Mouse (Mus musculus): ENCODE results near the gene Mpped2.

The Mpped2 gene

DNA sequence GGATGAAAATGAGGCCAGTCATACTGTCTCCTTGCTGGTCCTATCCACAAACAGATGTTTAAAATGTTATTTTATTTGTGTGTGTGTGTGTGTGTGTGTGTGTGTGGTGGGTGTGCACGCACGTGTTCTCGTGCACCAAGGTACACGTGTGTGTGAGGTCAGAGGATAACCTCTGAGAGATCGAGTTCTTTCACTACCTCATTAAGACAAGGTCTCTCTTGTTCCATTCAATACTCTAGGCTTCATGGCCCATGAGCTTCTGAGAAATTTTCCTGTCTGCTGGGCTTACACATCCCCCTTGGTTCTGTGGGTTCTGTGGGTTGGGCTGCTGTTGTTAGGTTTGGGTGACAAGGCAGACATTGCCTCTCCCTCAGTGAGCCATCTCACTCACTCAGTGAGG lies 12.6 kb downstream of the Mpped2 start:
- DNase-seq (ENCODE audit: low read depth), result no peak

DNA sequence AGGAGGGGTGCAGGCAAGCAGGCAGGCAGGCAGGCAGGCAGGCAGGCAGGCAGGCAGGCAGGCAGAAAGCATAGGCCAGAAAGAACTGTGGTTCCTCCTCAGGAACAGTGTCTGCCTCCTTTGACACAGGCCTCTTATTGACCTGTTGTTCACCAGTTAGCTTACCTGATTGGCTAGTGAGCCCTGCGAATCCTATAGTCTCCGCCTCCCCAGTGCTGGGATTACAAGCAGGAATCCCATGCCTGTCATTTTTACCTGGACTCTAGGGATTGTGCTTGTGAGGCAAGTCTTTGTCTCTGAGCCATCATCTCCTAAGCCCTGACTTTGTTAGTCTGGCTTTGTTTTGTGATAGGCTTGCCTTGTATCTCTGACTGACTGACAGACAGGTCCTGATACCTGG lies 14.1 kb downstream of the Mpped2 start:
- DNase-seq (ENCODE audit: low read depth), result no peak

DNA sequence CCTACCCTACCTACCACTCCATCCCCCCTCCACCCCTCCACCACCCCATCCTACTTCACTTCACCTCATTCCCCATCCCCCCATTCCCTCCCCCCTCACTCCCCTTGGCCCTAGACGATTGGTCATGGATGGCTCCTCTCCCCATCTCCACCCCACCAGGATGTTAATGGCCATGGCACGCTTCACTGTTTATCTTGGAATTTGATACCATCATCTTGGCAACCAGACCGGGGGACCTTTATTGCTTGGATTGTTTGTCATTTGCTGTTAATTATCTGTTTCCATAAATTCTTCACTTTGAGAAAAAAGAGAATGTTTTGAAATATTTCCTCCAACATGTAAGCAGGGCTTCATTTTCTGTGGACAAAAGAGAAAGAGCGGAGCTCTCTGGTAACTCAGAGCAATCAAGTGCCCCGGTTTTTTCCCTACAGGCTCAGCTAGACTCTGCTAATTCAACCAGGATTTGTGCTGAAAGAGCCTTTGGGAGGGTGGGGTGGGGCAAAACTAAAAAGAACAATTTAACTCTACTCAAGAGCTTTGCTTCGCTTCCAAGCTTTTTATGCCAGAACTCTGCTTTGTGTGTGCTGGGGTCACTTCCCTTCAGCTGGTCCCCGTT lies 17.9 kb downstream of the Mpped2 start:
- no peak for DNase-seq (ENCODE audit: low read depth)

DNA sequence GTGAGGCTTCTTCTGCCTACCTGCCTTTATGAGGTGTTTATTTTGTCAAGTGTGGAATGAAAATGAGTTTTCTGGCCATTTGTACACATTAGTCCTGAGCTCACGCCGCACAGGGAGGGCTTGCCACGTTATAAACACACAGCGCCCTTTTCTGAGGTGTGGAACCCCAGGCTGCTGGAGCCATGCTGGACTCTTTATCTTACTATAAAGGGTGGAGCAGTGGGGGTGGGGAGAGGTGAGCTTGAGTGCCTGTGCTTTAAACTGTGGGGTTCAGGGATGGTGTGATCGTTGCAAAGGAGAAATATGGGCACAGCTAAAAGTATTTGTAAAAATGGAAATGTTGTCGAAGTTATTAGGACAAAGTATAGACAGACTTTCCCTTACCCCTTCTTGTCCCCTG lies 18.4 kb downstream of the Mpped2 start:
- no peak for DNase-seq (ENCODE audit: low read depth)

DNA sequence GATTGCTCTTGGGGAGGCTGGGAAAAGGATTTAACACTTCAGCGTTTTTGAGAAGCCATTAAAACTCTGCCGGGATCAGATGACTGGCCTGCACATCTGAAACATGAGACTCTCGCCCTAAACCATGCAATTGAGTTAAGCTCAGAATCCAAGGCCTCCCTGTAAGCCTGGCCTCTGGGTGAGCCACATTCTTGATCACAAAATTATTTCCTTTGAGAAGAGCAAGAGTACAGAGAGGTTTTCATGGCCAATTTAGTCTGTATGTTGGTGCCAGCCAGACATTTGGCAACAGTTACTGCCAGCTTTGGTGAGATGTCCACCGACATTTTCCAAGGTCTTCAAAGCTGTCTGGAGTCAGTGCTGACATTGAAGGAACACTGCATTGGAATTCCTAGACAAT lies 20.1 kb downstream of the Mpped2 start:
- no peak for DNase-seq (ENCODE audit: low read depth)

DNA sequence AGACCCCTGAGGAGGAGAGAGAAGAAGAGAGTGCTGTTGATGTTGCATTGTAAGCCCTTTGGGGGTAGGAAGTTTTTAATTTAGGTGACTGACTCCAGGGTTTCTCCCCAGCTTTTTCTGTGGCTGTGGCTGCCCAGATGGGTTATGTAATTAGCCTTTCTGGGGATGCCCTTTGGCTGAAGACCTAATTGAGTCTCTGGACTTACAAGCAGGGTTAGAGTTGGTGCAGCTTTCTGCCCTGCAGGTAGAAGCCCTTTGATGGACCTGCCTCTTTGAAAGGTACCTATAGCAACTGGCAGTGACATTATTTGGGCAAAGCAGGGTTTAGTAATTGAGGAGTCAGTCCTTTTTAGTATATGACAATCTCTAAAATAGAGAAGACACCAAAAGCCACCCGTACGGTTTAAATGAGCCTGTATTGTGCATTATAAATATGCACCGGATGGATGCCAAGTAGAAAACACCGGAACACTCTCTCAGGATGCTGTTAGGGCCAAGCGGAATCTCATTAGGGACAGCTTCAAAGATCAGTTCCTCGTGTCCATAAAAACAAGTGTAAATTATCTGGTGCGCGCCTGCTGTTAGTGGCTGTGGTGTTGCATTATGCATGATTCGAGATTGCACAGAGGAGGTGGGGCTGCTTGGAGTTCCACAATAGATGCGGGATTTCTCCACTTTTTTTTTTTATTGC lies 22.8 kb downstream of the Mpped2 start:
- no peak for DNase-seq (ENCODE audit: low read depth)

DNA sequence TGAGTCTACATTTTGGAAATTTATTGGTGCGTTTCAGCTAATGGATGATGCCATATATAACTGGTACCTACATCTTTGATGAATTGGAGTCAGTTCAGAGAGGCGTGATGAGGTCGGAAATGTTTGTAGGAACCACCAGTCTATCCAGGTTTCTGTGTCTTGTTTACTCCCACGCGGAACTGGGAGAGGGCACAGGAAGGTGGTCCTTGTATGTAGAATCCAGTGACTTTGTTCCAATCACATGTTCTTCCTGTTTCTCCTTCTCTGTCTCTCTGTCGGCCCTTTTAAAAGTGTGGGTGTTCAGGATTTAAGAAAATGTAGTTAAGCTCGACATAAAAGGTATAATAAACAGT lies 23.3 kb downstream of the Mpped2 start:
- DNase-seq (ENCODE audit: low read depth), result no peak

DNA sequence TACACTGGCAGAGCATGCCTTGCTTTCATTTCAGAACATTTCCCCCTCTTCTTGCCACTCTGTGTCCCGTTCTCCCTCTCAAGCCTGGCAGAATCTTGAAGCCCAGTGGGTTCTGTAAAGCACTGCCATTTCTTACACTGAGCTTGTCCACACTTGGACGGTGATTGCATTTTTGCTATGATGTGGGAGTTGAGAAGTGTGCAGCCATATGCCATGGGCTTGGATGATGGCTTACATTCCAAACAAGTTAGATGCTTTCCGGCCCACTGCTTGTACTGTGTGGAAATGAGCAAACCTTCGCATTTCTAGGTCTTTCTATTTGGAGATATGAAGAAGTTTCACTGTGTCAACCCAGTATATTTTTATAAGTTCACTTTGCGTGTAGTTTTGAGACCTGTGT lies 25.8 kb downstream of the Mpped2 start:
- DNase-seq (ENCODE audit: low read depth), result no peak

DNA sequence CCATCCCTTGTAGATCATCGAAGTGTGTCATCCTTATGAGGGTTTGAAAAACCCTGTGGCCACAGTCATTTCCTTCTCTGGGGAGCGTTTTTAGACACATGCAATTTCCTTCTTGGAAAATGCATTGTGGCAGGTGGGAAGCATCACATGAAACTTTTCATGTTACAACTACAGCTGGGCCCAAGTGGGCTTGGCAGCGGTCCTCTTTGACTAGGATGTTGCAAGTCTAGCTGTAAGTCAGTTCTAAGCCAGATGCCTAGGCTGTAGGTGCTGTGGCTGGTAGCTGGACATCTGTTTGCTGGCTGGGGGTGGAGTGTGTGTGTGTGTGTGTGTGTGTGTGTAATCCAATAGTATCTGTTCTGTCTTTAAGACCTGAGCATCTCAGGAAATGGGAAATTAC lies 26.4 kb downstream of the Mpped2 start:
- DNase-seq (ENCODE audit: low read depth), result no peak

DNA sequence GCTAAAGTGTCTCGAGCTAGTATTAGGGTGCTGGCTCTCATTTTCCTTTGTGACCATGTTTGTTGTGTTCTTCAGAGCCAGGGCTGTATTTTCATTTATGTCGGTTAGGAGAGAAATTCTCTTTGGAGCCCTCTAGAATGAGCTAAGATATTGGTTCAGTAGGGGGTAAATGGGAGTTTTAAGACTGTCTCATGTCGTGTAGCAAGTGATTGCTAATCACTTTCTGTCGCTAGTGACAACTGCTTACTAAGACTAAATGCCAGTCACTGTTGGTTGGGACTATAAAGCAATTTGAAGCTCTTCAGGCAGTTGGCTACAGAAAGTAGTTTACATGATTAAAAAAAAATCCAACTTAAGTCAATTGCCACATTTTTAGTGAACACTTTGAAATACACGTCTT lies 27.6 kb downstream of the Mpped2 start:
- DNase-seq (ENCODE audit: low read depth), result no peak

DNA sequence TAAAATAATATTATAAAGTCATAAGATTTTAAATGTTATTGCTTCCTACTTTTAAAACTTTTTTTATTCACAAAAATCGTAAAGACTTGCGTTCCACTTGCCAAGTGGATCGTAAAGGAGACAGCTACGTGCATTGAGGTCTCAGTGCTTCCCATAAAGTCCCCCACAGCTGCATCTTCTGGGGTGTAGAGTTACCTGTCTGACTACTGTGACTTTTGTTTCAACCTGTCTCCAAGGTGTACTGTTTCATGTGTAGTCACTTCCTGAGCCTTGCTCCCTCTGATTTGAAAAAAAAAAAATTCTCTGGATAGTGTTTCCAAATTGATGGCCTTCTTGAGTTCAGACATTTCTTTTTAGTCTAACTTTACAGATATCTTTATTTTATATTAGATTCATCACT lies 29.0 kb downstream of the Mpped2 start:
- no peak for DNase-seq (ENCODE audit: low read depth)

DNA sequence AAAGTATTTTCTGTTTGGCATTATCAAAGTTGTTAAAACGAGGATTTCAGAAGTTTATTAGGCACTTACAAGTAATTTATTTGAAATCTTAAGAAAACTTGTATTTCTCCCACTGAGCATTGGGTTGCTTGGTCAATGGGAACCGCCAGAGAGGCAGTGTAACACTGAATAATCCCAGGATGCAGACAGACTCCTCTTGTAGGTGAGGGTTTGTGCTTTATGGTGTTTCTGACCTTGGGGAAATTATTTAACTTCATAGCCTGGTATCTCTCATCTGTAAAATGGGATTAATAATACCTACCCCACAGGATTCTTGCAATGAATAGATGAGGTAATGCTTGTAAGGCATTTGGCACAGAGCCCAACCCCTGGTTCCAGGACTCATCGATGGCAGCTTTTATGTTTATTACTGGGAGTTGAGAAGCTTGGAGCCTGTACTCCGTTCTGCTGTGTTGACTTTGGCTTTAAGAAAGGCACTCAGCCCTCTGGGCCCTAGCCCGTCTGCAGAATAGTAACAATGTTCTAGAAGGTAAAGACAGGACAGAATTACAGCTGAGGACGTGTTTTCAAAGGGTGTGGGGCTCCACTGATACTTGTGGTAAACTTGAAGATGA lies 37.0 kb downstream of the Mpped2 start:
- DNase-seq (ENCODE audit: low read depth), result no peak

DNA sequence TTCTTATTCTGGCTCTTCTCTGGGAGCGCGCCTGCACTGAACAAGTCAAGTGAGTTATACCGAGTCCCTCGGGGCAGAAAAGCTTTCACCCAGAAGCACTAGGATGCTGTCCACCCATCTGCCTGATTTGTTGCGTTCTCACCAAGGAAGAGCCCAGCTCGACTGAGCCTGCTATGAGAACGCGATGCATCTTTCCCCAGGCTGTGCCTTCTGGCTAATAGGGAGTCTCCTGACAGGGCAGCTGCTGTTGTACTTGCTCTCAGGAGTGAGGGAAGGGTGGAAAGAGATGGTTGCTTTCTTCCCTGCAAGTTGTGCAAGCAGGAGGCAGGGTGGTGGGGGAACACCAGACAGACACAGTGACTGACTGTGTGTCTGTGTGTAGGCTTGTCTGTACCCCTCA lies 37.5 kb downstream of the Mpped2 start:
- DNase-seq (ENCODE audit: low read depth), result no peak

DNA sequence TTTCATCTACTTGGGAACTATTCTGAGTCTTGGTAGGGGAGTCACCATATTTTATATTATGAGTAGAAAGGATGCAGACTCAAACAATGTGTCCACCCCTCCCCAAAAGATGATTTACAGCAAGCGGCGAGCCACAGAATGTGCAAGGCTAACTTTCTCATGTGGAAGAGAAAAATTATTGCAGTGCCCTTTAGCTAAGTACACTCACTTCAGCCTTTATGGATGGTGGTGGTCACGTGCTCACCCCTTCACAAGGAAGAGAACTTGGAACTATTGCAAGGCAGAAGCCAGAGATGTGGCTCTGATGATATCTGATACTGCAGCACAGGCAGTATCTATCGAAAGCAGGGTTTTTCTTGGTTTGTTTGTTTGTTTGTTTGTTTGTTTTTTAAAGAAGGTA lies 38.4 kb downstream of the Mpped2 start:
- no peak for DNase-seq (ENCODE audit: low read depth)

DNA sequence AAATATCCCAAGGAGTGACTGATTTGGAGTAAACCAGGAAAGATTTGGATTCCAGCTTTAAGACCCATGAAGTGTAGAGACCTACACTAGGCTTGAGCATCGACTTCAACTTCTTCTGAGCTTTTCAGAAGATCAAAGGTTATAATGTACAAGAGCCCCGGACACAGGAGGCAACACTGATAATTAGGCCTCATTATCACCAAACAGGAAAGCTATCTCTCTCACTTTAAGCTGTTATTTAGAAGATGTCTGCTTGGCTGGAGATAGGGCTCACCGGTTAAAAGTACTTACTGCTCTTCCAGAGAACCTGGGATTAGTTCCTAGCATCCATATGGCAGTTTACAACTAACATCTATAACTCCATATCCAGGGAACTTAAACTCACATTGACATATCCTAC lies 39.1 kb downstream of the Mpped2 start:
- DNase-seq (ENCODE audit: low read depth), result no peak

DNA sequence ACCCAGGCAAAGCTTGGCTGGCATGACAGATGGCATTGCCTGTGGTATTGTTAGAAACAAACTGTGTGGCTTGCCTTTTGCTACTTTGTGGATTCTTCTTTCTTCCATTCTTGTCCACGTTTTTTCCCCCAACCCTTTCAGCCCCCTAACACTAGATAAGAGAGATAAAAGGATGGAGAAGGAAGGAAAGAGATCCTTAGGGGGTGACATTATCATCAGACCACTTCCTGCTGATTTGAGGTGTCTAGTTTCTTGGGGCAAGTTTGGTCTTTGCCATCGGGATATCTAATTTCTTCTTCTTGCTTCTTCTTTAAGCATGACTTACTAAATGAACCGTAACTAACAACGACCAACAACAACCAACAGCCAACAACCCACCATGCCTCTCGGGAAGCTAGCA lies 40.3 kb downstream of the Mpped2 start:
- no peak for DNase-seq (ENCODE audit: low read depth)

DNA sequence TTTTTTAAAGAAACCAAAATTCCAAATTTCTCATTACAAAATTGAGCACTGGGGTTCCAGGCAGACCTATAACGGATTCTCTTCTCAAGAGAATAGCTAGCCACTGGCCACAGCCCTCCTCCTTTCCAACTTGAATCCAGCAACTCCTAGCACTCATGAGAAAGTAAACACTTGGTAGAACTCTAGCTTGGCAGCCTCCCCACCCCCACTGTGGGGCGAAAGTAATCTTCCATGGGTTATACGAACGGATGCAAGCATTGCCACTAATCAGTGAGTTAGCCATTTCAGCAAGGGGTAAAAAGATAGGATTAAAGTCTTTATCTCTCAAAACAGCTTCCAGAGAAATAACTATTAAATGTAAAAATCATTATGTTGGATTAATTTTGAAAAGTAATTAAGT lies 40.9 kb downstream of the Mpped2 start:
- no peak for DNase-seq (ENCODE audit: low read depth)

DNA sequence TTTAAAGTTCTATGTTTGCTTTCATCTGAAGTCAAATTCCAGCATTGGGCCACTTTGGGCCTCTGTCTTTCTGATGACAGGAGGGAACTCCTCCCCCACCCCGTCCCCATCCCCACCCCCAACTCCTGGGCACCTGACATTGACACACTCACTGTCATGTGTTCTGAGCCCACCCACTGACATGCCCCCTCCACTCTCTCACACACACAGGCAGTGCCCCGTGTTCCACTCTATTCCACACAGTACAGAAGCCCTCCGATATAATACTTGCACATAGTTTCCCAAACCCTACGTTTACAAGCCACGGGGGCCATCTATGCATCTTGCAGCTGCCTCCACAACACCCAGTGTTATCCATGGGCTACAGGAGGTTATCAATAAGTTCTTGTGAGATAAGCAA lies 42.1 kb downstream of the Mpped2 start:
- DNase-seq (ENCODE audit: low read depth), result no peak

DNA sequence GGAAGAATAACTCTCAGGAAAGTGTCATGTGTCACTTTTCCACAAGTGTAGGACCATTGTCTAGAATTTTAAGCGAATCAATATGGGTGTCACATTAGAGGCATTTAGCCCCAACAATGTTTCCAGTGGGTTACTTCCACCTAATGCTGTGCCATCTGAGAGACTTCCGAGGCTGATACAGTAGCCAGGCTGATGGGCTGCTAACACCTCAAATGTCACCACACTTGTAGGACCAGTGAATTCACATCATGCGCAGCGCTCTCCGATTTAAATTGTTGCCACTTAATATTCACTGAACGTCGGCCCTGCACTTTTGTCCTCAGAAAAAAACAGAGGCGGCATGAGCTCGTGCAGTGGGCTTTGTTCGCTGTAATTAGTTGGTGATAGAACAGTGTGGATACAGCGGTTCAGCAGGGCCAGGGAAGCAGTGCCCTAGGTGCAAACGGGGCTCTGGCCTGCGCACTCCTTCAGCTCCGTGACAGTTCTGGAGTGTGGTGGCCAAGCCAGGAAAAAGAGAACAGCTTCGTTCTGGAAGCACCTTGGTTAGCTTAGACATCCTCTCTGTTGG lies 42.8 kb downstream of the Mpped2 start:
- DNase-seq (ENCODE audit: low read depth), result no peak

DNA sequence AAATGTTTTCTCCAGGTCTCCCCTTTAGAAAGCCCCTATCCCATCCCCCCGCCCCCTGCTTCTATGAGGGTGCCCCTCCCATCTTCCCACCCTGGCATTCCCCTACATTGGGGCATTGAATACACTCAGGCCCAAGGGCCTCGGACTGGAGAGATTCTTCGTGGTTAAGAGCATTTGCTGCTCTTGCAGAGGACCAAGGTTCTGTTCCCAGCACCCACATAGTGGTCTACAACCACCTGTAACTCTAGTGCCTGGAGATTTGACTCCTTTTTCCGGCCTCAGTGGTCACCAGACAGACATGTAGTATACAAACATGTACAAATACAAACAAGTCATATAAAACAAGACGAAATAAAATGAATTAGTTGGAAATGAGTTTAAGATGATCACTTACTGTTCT lies 45.9 kb downstream of the Mpped2 start:
- no peak for DNase-seq (ENCODE audit: low read depth)

DNA sequence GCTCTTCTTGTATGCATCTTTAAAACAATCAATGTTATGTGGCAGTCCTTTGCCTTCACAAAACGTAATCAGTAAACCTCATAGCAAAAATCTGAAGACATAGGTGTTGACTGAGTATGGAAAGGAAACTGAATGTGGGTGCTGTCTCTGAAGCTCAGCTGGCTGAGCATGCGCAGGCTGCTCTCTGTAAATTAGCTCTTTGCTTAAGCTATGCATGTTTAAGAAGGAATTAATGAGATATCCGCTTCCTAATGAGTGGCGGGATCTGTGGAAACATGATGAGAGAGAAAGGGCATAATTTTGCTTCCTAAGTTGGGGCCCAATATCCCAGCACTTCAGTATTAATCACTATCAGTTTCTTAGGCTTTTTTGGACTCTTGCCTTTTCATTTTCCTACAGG lies 51.0 kb downstream of the Mpped2 start:
- no peak for DNase-seq (ENCODE audit: low read depth)

DNA sequence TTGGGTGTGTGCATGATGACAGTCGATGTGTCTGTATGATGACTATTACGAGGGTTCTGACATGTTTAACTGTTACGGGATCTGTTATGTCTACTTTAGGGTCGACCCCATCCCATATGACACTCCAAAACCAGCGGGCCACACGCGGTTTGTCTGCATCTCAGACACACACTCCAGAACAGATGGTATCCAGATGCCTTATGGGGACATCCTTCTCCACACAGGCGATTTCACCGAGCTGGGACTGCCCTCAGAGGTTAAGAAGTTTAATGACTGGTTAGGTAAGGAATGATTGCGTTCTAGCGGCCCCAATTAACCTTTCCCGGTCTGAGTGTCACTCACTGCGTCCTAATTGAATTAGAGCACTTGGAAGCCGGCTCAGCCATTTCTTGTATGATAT lies 51.5 kb downstream of the Mpped2 start:
- DNase-seq (ENCODE audit: low read depth), result no peak

DNA sequence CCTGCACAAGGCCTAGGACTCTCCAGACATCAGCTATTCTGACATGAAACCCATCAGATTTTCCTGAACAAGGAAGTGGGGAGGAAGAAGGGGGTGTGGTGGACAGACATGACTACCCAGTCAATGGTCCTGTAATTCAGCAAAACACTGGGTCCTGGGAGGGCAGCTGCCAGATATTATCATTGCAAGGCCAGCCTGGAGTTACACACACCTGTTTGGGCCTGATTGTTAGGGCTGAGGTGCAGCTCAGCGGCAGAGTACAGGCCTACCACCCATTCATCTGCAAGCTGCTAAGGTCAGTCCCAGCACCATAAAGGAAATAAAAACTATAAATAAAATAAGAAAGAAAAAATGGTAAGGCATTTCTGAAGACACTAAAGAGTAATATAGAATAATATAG lies 52.3 kb downstream of the Mpped2 start:
- no peak for DNase-seq (ENCODE audit: low read depth)

DNA sequence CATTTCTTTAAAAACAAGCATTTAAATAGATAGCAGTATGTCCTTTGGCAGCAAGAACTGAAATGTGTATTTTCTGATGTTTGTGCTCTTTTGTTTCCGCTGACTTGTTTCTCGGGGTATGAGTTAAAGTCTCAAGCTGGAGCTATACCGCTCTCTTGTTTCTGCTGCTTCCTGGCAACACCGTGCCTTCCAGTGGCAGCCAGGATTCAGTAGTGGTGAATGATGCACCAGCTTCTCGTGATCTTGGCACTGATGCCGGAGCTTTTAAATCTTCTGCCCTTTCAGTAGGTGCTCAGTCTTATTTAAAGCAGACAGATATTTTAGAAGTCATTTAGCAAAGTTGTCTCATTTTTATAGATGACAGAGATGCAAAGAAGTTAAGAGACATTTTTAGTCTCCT lies 53.1 kb downstream of the Mpped2 start:
- no peak for DNase-seq (ENCODE audit: low read depth)

Data from induced T-regulatory cell, adult 2 months (primary cell).